In genomic region chr15:102458904-102459317, GRCm38 (mm10) we compare ENCODE assay signal across 8 mouse cellular contexts. TPM values are rescaled to one million over a fixed set of nuclear protein-coding genes. Genes with fewer than 3 reads are reported as not detected.
DNase-seq lines count a peak whose midpoint lies in the region; ATAC-seq and TF ChIP-seq lines count a peak whose summit lies in the region.

Prr13 (plus strand) TSS chr15:102459028.

- H3K4me1 ChIP-seq in MEL (ENCODE audit: control insufficient read depth in 1 of 2, insufficient read depth in 2 of 2, low read length in 2 of 2): peaks cover 5 to 36% of the 10 kb centered on the region in 2 experiments
- H3K4me1 ChIP-seq in cerebellum, adult 2 months (ENCODE audit: control insufficient read depth, insufficient read depth, low read length): peaks cover 6% of the 10 kb centered on the region
- H3K4me1 ChIP-seq in forebrain, postnatal 0 days (ENCODE audit: insufficient read depth): peaks cover 6% of the 10 kb centered on the region; the same call in 1 of the 2 replicates
- H3K4me1 ChIP-seq in lung, embryonic 15.5 days: 0 out of 2 replicates have a peak, but pooled peaks cover 3% of the 10 kb centered on the region

- H3K9me3 ChIP-seq in MEL (replicated peaks; ENCODE audit: insufficient read depth, low read length): no peaks in the 10 kb centered on the region
- no peaks in the 10 kb centered on the region for H3K9me3 ChIP-seq in forebrain, postnatal 0 days (ENCODE audit: low read length)
- no peaks in the 10 kb centered on the region for H3K9me3 ChIP-seq in lung, embryonic 15.5 days

- WGBS in cerebellum, adult 2 months: under 1% methylated on average over 19 of the region's 19 CpGs
- under 1% methylated on average over 19 of the region's 19 CpGs for WGBS in forebrain, postnatal 0 days
- 0% methylated on average over 19 of the region's 19 CpGs for WGBS in lung, embryonic 15.5 days

- H3K9ac ChIP-seq in MEL (ENCODE audit: control insufficient read depth, low read depth, low read length, poor library complexity, severe bottlenecking): peak within 1 kb of the TSS; percentile 79
- H3K9ac ChIP-seq in forebrain, postnatal 0 days: peak within 1 kb of the TSS; percentile 41; the same call in 1 of the 2 replicates
- peak within 1 kb of the TSS; percentile 38 for H3K9ac ChIP-seq in lung, embryonic 15.5 days

- TF ChIP-seq RAD21 in MEL (IDR thresholded peaks at IDR 0.05; ENCODE audit: low read depth, low read length): no peak; the same call in 1 of the 2 replicates

- TF ChIP-seq EP300 in MEL (IDR thresholded peaks at IDR 0.05; ENCODE audit: low read depth in 1 of 2, low read length in 2 of 2): 0 out of 4 replicates have a peak, but pooled peaks of 1 of the 2 experiments have one; percentile 17

- peaks cover 2% of the 10 kb centered on the region; the same call in 1 of the 2 replicates for H3K79me2 ChIP-seq in MEL (ENCODE audit: control insufficient read depth, insufficient read depth, low read length, poor library complexity)

- peak within 1 kb of the TSS; percentile 64 for H3K4me2 ChIP-seq in forebrain, postnatal 0 days (ENCODE audit: low read depth)
- peak within 1 kb of the TSS; percentile 73 for H3K4me2 ChIP-seq in lung, embryonic 15.5 days

- H3K4me3 ChIP-seq in MEL (ENCODE audit: control insufficient read depth in 1 of 2, insufficient read depth in 1 of 2, low read depth in 2 of 2, low read length in 2 of 2): peak within 1 kb of the TSS; percentile 78 to 79
- peak within 1 kb of the TSS; percentile 79 for H3K4me3 ChIP-seq in cerebellum, adult 2 months (replicated peaks; ENCODE audit: insufficient read depth, low read depth, low read length)
- peak within 1 kb of the TSS; percentile 43 for H3K4me3 ChIP-seq in forebrain, postnatal 0 days (ENCODE audit: low read depth, low read length)
- peak within 1 kb of the TSS; percentile 48 for H3K4me3 ChIP-seq in lung, embryonic 15.5 days

- peak; percentile 30 to 63 (median 63); a peak in 5 of 6 replicates for TF ChIP-seq CTCF in MEL (IDR thresholded peaks at IDR 0.05 in 2 of 3, conservative IDR thresholded peaks at IDR 0.05 in 1 of 3; ENCODE audit: control insufficient read depth in 1 of 3, insufficient read depth in 1 of 3, low read depth in 2 of 3, low read length in 3 of 3, poor library complexity in 1 of 3, severe bottlenecking in 1 of 3)
- TF ChIP-seq CTCF in cerebellum, adult 2 months (IDR thresholded peaks at IDR 0.05; ENCODE audit: borderline replicate concordance, insufficient read depth, low read depth, low read length): peak; percentile 61; the same call in 1 of the 2 replicates
- TF ChIP-seq CTCF in forebrain, postnatal 0 days (IDR thresholded peaks at IDR 0.05; ENCODE audit: low read depth): peak; percentile 74

- H3K27ac ChIP-seq in MEL (ENCODE audit: control insufficient read depth, low read depth, low read length): peak within 1 kb of the TSS; percentile 96
- H3K27ac ChIP-seq in cerebellum, adult 2 months (ENCODE audit: insufficient read depth, low read length): peak within 1 kb of the TSS; percentile 27; the same call in 1 of the 2 replicates
- H3K27ac ChIP-seq in forebrain, postnatal 0 days (ENCODE audit: low read depth, low read length): 0 out of 2 replicates have a peak within 1 kb of the TSS, but pooled peaks have one; percentile 10
- no peak within 1 kb of the TSS for H3K27ac ChIP-seq in lung, embryonic 15.5 days

- peak; percentile 50 to 70; a peak in 3 of 4 replicates for TF ChIP-seq POLR2A in MEL (IDR thresholded peaks at IDR 0.05; ENCODE audit: control insufficient read depth in 1 of 2, insufficient read depth in 1 of 2, low read depth in 1 of 2, low read length in 2 of 2, poor library complexity in 1 of 2)
- TF ChIP-seq POLR2A in cerebellum, adult 2 months (IDR thresholded peaks at IDR 0.05; ENCODE audit: borderline replicate concordance, insufficient read depth, low read length): peak; percentile 86; the same call in 1 of the 2 replicates

- H3K27me3 ChIP-seq in MEL (ENCODE audit: control insufficient read depth in 1 of 2, insufficient read depth in 2 of 2, low read length in 2 of 2): no peaks in the 10 kb centered on the region
- H3K27me3 ChIP-seq in cerebellum, adult 2 months (ENCODE audit: control insufficient read depth, insufficient read depth, low read length): no peaks in the 10 kb centered on the region
- H3K27me3 ChIP-seq in forebrain, postnatal 0 days (ENCODE audit: insufficient read depth, low read length): no peaks in the 10 kb centered on the region
- H3K27me3 ChIP-seq in lung, embryonic 15.5 days: no peaks in the 10 kb centered on the region

- H3K36me3 ChIP-seq in MEL (ENCODE audit: control insufficient read depth in 1 of 2, insufficient read depth in 2 of 2, low read length in 2 of 2): peaks cover 0 to 26% of the 10 kb centered on the region in 2 experiments; a peak in 2 of 4 replicates
- H3K36me3 ChIP-seq in forebrain, postnatal 0 days (ENCODE audit: insufficient read depth): no peaks in the 10 kb centered on the region
- no peaks in the 10 kb centered on the region for H3K36me3 ChIP-seq in lung, embryonic 15.5 days

- peak; percentile 99 for DNase-seq in MEL (ENCODE audit: low read depth, low spot score)
- DNase-seq in cerebellum, adult 2 months: peak; percentile 95 to 99
- peak; percentile 90 for DNase-seq in forebrain, postnatal 0 days
- DNase-seq in heart, postnatal 4 days: peak; percentile 91
- DNase-seq in layer of hippocampus, adult 8-10 months (ENCODE audit: low spot score in 2 of 2): peak; percentile 91 to 93
- DNase-seq in ovary, adult 18-20 months (ENCODE audit: low spot score): peak; percentile 89
- DNase-seq in thymus, postnatal 0 days (ENCODE audit: low spot score): peak; percentile 87

- peak; percentile 86 for ATAC-seq in forebrain, postnatal 0 days
- ATAC-seq in lung, embryonic 15.5 days (ENCODE audit: borderline replicate concordance, extremely low read depth, low FRiP score, low TSS enrichment): peak; percentile 86

TF ChIP-seq in MEL, 35 proteins besides CTCF, POLR2A, EP300 and RAD21 (continues in another document):
- TF ChIP-seq KAT2A (conservative IDR thresholded peaks at IDR 0.05; ENCODE audit: low read depth, low read length): peak; percentile 47; the same call in 1 of the 2 replicates
- peak; percentile 72 for TF ChIP-seq ZNF384 (IDR thresholded peaks at IDR 0.05; ENCODE audit: low read depth, low read length)
- peak; percentile 72; the same call in 1 of the 2 replicates for TF ChIP-seq POLR2AphosphoS2 (IDR thresholded peaks at IDR 0.05; ENCODE audit: low read length)
- peak; percentile 65 for TF ChIP-seq USF1 (IDR thresholded peaks at IDR 0.05; ENCODE audit: low read depth, low read length)
- TF ChIP-seq MAZ (IDR thresholded peaks at IDR 0.05; ENCODE audit: low read depth, low read length): no peak
- TF ChIP-seq TBP (IDR thresholded peaks at IDR 0.05; ENCODE audit: low read depth, low read length): peak; percentile 79
- TF ChIP-seq E2F4 (IDR thresholded peaks at IDR 0.05; ENCODE audit: borderline replicate concordance, low read depth, low read length): 0 out of 2 replicates have a peak, but pooled peaks have one; percentile 41
- no peak for TF ChIP-seq TAL1 (IDR thresholded peaks at IDR 0.05; ENCODE audit: low read length)
- TF ChIP-seq UBTF (IDR thresholded peaks at IDR 0.05; ENCODE audit: borderline replicate concordance, insufficient read depth, low read depth, low read length): no peak
- TF ChIP-seq MXI1 (IDR thresholded peaks at IDR 0.05; ENCODE audit: low read depth, low read length): peak; percentile 85
- no peak for TF ChIP-seq ZC3H11A (IDR thresholded peaks at IDR 0.05; ENCODE audit: low read depth, low read length)
- no peak; the same call in 1 of the 2 replicates for TF ChIP-seq MYC (IDR thresholded peaks at IDR 0.05; ENCODE audit: low read depth, low read length)
- no peak for TF ChIP-seq MEF2A (IDR thresholded peaks at IDR 0.05; ENCODE audit: extremely low read depth, insufficient replicate concordance, low read depth, low read length, poor library complexity, severe bottlenecking)
- no peak for TF ChIP-seq JUND (IDR thresholded peaks at IDR 0.05; ENCODE audit: low read depth, low read length)
- no peak for TF ChIP-seq USF2 (IDR thresholded peaks at IDR 0.05; ENCODE audit: borderline replicate concordance in 1 of 2, insufficient read depth in 1 of 2, low read depth in 1 of 2, low read length in 2 of 2)
- peak; percentile 95 for TF ChIP-seq SIN3A (IDR thresholded peaks at IDR 0.05; ENCODE audit: low read length)
- TF ChIP-seq HCFC1 (IDR thresholded peaks at IDR 0.05; ENCODE audit: low read depth, low read length): peak; percentile 85
- TF ChIP-seq ZMIZ1 (IDR thresholded peaks at IDR 0.05; ENCODE audit: low read depth, low read length): peak; percentile 94
- TF ChIP-seq MYB (IDR thresholded peaks at IDR 0.05; ENCODE audit: low read depth, low read length): peak; percentile 74
- TF ChIP-seq CHD2 (IDR thresholded peaks at IDR 0.05; ENCODE audit: low read length): peak; percentile 65
- TF ChIP-seq GABPA (IDR thresholded peaks at IDR 0.05; ENCODE audit: low read depth, low read length): no peak
- TF ChIP-seq GATA1 (IDR thresholded peaks at IDR 0.05; ENCODE audit: low read depth, low read length): no peak
- TF ChIP-seq MAX (IDR thresholded peaks at IDR 0.05; ENCODE audit: low read length): no peak; the same call in none of the 2 replicates
- no peak for TF ChIP-seq MAFK (IDR thresholded peaks at IDR 0.05; ENCODE audit: borderline replicate concordance, low read depth, low read length)
- no peak for TF ChIP-seq NRF1 (IDR thresholded peaks at IDR 0.05; ENCODE audit: insufficient read depth, low read depth, low read length, poor library complexity, severe bottlenecking)
- TF ChIP-seq ETS1 (IDR thresholded peaks at IDR 0.05; ENCODE audit: low read depth, low read length): peak; percentile 73; the same call in 1 of the 2 replicates
- peak; percentile 99 for TF ChIP-seq ELF1 (IDR thresholded peaks at IDR 0.05; ENCODE audit: low read depth, low read length)
- no peak; the same call in 1 of the 2 replicates for TF ChIP-seq BHLHE40 (IDR thresholded peaks at IDR 0.05; ENCODE audit: borderline replicate concordance, low read depth, low read length)

RNA-seq across cellular contexts. Expression of gene Prr13, which starts in this region (rescaled TPM):
- 15.2 and 17.3 TPM in 2 replicates for total RNA-seq in MEL (2012; rRNA removed)
- polyA plus RNA-seq in MEL (2012; ENCODE audit: insufficient read depth in 1 of 2, insufficient read length in 2 of 2, low read depth in 1 of 2, low replicate concordance in 2 of 2, missing spikeins in 1 of 2): 10 to 100 TPM in 1 of 2 experiments, not detected in 1; 73.3 TPM
- 160 and 164 TPM in 2 replicates for polyA plus RNA-seq in cerebellum, adult 2 months (2012; rRNA removed)
- total RNA-seq in forebrain, postnatal 0 days (2014; rRNA removed): 21.5 and 22.3 TPM in 2 replicates
- polyA plus RNA-seq in forebrain, postnatal 0 days (2015; fragmentation: Nextera tagmentation; extraction: Ambion mirVana): 69.9 and 90.9 TPM in 2 replicates
- total RNA-seq in heart, postnatal 4 days (2021): 10 to 100 TPM; 26.4 to 28.0 TPM
- 10 to 100 TPM; 34.4 to 49.3 (median 40.9) TPM for total RNA-seq in layer of hippocampus, adult 8-10 months (2022)
- 69.4 and 71.4 TPM in 2 replicates for polyA plus RNA-seq in lung, embryonic 15.5 days (2015; fragmentation: Nextera tagmentation; extraction: Ambion mirVana)
- 88.9 and 90.3 TPM in 2 replicates for polyA plus RNA-seq in thymus, postnatal 0 days (2015; fragmentation: Nextera tagmentation; extraction: Ambion mirVana)
